Mouse (Mus musculus) embryonic facial prominence, embryonic 12.5 days (tissue): ENCODE measurements around the gene Cpxm2. TPM values are rescaled to one million over a fixed set of nuclear protein-coding genes. Genes with fewer than 3 reads are reported as not detected.

ENCODE experiments used
- ATAC-seq: fragments of 200-750 bp; cut with Nextera tagmentation; 2 replicates; pipeline ENCODE4 v1.8.0; 2017; ENCODE audit not compliant: insufficient number of reproducible peaks, insufficient read depth, low FRiP score, low TSS enrichment
- H3K27ac ChIP-seq: fragments of 300-500 bp; sonication (generic); 2 replicates; pipeline ENCODE4 v1.5.1; 2016; ENCODE audit warnings: mild to moderate bottlenecking
- H3K27me3 ChIP-seq: fragments of 300-500 bp; sonication (generic); 2 replicates; pipeline ENCODE4 v1.6.1; 2016; ENCODE audit warnings: mild to moderate bottlenecking, moderate library complexity
- H3K36me3 ChIP-seq: fragments of 300-500 bp; sonication (generic); 2 replicates; pipeline ENCODE4 v1.6.1; 2016; ENCODE audit warnings: mild to moderate bottlenecking
- H3K4me1 ChIP-seq: fragments of 300-500 bp; sonication (generic); 2 replicates; pipeline ENCODE4 v1.6.1; 2016
- H3K4me2 ChIP-seq: fragments of 300-500 bp; sonication (generic); replicated peaks from 2 replicates; pipeline ENCODE4 v1.6.1; 2016; ENCODE audit warnings: mild to moderate bottlenecking, moderate library complexity
- H3K4me3 ChIP-seq: fragments of 300-500 bp; sonication (generic); 2 replicates; pipeline ENCODE4 v1.5.1; 2016; ENCODE audit warnings: mild to moderate bottlenecking
- H3K9ac ChIP-seq: fragments of 300-500 bp; sonication (generic); 2 replicates; pipeline ENCODE4 v1.6.1; 2016; ENCODE audit warnings: mild to moderate bottlenecking, moderate library complexity
- H3K9me3 ChIP-seq: fragments of 300-500 bp; sonication (generic); 2 replicates; pipeline ENCODE4 v1.6.1; 2016; ENCODE audit warnings: mild to moderate bottlenecking, moderate library complexity
- WGBS: fragments of 180-500 bp; shearing (Covaris S2); methylation state at CpG from one replicate; pipeline ENCODE4 v1.1.7; 2016; 5-methylcytosine and 5-hydroxymethylcytosine counted together
- polyA plus RNA-seq: library from polyadenylated mRNA; unstranded; fragments of >200 nt; fragmentation: Nextera tagmentation; extraction: Ambion mirVana; gene quantifications from 2 replicates; pipeline ENCODE4 v1.2.1, GENCODE M21; 2016

Cpxm2 gene
- polyA plus RNA-seq, 1 experiment from 2014 or later, result 10.2 TPM

DNA sequence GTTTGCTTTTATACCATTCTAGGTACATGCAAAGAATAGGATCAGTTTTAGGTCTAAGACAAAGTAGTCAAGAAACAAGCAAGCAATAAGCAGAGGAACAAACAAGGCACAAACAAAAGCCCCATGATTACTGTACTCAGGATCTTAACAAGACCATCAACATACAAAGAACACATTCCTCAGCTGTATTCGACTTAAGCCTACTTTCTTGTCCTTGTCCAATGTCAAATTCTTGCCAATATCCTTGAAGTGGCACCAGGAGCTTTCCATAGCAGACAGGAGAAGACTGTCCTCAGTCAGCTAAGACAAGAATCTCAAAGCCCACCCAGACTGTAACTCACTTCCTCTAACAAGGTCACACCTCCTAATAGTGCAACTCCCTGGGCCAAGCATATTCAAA is 24.5 kb upstream of the Cpxm2 start:
- no peaks in the 10 kb centered on the region for H3K9me3 ChIP-seq
- no peaks in the 10 kb centered on the region for H3K27me3 ChIP-seq
- no peak overlapping the region for H3K27ac ChIP-seq
- no peak for ATAC-seq
- WGBS, result 67% methylated on average over 1 of the region's 1 CpGs
- no peak overlapping the region for H3K4me2 ChIP-seq
- H3K9ac ChIP-seq, result no peak overlapping the region
- no peaks in the 10 kb centered on the region for H3K36me3 ChIP-seq
- H3K4me3 ChIP-seq, result no peak overlapping the region
- H3K4me1 ChIP-seq, result no peaks in the 10 kb centered on the region

DNA sequence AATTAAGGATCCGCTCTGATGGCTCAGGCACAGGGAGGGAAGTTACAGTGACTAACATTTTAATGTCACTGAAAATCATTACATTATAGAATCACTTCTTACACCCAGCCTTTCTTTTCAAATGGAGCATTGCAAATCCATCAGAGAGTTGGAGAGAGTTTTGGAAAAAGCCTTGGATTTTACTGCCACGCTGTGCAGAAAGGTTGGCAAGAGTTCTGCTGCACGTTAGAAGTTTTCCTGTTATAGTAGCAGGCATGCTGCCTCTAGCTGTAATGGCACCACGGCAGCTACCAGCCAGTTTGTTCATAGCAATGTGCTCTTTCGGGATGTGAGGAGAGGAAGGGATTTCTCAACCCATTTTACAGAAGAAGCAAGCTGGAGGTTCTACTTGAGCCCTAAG is 20.2 kb upstream of the Cpxm2 start:
- 83% methylated on average over 5 of the region's 5 CpGs for WGBS
- 0 out of 2 replicates have a peak, but pooled peaks cover 4% of the 10 kb centered on the region for H3K9me3 ChIP-seq
- H3K9ac ChIP-seq, result no peak overlapping the region
- H3K36me3 ChIP-seq, result no peaks in the 10 kb centered on the region
- peaks cover 2% of the 10 kb centered on the region; the same call in 1 of the 2 replicates for H3K4me1 ChIP-seq
- H3K27ac ChIP-seq, result no peak overlapping the region
- no peak overlapping the region for H3K4me2 ChIP-seq
- no peak overlapping the region for H3K4me3 ChIP-seq
- no peak for ATAC-seq
- no peaks in the 10 kb centered on the region for H3K27me3 ChIP-seq

DNA sequence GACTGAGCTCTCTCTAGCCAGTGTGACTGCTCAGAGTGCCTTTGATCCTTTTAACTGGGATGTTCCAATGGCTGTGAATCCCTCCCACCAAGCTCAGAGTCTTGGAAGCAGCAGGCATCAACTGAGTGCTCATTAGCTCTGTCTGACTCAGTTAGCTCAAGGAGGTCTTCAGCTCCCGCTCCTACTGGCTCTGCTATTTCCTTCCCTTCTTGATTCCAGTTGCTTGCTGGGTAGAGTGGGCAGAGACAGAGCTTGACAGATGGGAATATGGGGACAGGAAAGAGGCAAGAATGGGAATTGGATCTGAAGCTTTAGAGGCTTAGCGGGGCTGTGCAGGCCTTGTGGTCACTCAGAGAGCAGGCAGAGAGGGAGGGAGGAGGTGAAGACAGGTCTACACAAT is 19.8 kb upstream of the Cpxm2 start:
- Histone ChIP-seq H3K9me3 (0 out of 2 replicates have a peak, but pooled peaks cover 4% of the 10 kb centered on the region), H3K36me3 (no peaks in the 10 kb centered on the region), H3K4me1 (peaks cover 7% of the 10 kb centered on the region; the same call in 1 of the 2 replicates), H3K27ac (no peak overlapping the region), H3K27me3 (no peaks in the 10 kb centered on the region), H3K4me2 (no peak overlapping the region), H3K9ac (no peak overlapping the region), H3K4me3 (no peak overlapping the region)
- no peak for ATAC-seq
- 83% methylated on average over 2 of the region's 2 CpGs for WGBS

DNA sequence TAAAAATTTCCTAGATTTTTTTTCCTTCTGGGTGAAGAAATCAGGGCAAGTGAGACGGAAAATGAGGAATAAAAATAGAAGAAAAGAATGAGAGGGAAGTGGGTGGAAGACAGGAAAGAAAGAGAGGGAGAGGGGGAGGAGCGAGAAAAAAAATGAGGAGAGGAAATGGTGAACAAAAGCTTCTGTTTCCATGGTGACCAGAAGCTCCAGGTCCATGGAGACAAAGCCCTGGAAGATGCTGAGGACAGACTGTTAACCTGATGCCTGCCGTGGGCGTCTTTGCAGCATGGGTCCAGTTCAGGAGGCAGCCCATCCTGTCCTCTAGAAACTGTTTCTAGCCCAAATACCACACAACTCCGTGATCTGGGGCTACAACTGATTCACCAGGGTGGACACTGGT is 17.7 kb upstream of the Cpxm2 start:
- WGBS, result 80% methylated on average over 5 of the region's 5 CpGs

DNA sequence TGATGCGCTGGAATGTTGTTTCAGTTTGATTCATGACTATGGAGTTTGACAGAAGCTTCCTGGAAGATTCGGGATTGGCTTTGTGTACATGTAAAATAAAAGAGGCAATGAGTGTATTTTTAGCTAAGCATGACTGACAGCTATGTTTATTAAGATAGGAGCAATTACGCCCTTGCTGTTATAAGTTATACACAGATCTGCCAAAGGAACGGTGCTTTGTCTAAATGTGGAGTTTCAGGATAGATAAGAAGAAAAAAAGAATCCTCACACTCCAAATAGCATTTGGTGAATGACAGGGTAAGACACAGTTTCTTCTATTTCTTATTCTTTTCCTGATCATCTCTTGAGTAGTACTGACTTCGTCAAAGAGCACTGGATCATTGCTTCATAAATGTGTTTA is 17.2 kb upstream of the Cpxm2 start:
- ATAC-seq, result no peak
- peaks cover 8% of the 10 kb centered on the region; the same call in 1 of the 2 replicates for H3K4me1 ChIP-seq
- 0 out of 2 replicates have a peak, but pooled peaks cover 4% of the 10 kb centered on the region for H3K9me3 ChIP-seq
- H3K27me3 ChIP-seq, result no peaks in the 10 kb centered on the region
- H3K4me2 ChIP-seq, result no peak overlapping the region
- no peak overlapping the region for H3K4me3 ChIP-seq
- WGBS, result 81% methylated on average over 5 of the region's 5 CpGs
- no peak overlapping the region for H3K9ac ChIP-seq
- no peaks in the 10 kb centered on the region for H3K36me3 ChIP-seq
- H3K27ac ChIP-seq, result no peak overlapping the region

More for the DNA sequence above, 17.7 kb upstream of the Cpxm2 start:
- Histone ChIP-seq H3K4me1 (peaks cover 8% of the 10 kb centered on the region; the same call in 1 of the 2 replicates), H3K4me3 (no peak overlapping the region), H3K36me3 (no peaks in the 10 kb centered on the region), H3K27me3 (no peaks in the 10 kb centered on the region), H3K4me2 (no peak overlapping the region), H3K9ac (no peak overlapping the region), H3K27ac (no peak overlapping the region), H3K9me3 (0 out of 2 replicates have a peak, but pooled peaks cover 4% of the 10 kb centered on the region)
- no peak for ATAC-seq

DNA sequence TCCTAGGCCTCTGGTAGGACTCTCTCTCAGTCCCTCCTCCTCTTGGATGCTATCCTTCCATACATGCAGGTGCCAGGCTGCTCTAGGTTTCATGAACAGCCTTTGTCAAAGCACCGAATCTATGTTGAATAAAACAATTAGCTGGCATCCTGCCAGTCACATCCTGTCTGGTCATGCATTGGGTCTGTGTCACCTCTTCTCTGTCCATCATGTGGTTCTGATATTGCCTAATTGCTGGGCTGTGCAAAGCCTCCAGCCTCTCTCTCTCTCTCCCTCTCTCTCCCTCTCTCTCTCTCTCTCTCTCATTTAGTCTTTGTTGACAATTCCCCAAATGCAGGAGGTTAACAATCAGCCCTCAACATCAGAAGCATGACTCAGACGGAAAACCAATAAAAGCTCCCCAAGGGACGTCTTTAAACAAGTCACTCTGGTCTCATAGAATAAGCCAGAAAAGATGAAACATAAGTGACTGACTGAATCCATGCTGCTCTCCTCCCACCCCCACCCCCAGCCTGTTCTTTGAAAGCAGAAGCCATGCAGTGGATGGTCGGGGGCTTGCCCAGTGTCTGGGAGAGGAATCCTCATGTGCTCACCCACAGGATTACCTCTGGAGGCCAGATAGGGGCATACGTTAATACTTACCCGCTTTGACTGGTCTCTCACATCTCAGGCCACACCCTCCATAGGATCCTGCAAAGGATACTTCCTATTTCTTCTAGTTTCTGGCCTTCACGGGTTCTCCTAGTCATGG is 15.1 kb upstream of the Cpxm2 start:
- peaks cover 8% of the 10 kb centered on the region; the same call in 1 of the 2 replicates for H3K4me1 ChIP-seq
- no peak overlapping the region for H3K27ac ChIP-seq
- ATAC-seq, result no peak
- H3K36me3 ChIP-seq, result no peaks in the 10 kb centered on the region
- H3K4me3 ChIP-seq, result no peak overlapping the region
- H3K9me3 ChIP-seq, result 0 out of 2 replicates have a peak, but pooled peaks cover 4% of the 10 kb centered on the region
- no peak overlapping the region for H3K9ac ChIP-seq
- 45% methylated on average over 7 of the region's 7 CpGs for WGBS
- no peak overlapping the region for H3K4me2 ChIP-seq
- H3K27me3 ChIP-seq, result no peaks in the 10 kb centered on the region

DNA sequence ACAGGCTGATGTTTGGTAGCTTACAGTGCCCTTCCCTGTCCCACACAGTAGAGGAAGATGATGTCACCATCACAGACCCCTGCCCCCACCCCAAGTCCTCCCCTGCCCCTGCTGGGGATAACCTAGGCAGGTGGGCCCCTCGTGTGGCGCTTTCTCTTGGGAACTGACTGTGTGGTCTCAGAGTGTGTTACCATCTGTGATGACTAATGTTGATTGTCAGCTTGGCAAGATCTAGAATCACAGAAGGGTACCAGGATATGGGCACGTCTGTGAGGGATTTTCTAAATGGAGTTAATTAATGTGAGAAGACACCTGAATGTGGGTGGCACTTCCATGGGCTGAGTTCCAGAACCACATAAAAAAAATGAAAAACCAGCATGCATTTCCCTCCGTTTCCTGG is 12.7 kb upstream of the Cpxm2 start:
- 68% methylated on average over 4 of the region's 4 CpGs for WGBS
- H3K4me2 ChIP-seq, result no peak overlapping the region
- H3K9ac ChIP-seq, result no peak overlapping the region
- no peaks in the 10 kb centered on the region for H3K36me3 ChIP-seq
- H3K4me1 ChIP-seq, result peaks cover 8% of the 10 kb centered on the region; the same call in 1 of the 2 replicates
- 0 out of 2 replicates have a peak, but pooled peaks cover 4% of the 10 kb centered on the region for H3K9me3 ChIP-seq
- no peak overlapping the region for H3K4me3 ChIP-seq
- H3K27me3 ChIP-seq, result no peaks in the 10 kb centered on the region
- no peak for ATAC-seq
- no peak overlapping the region for H3K27ac ChIP-seq

DNA sequence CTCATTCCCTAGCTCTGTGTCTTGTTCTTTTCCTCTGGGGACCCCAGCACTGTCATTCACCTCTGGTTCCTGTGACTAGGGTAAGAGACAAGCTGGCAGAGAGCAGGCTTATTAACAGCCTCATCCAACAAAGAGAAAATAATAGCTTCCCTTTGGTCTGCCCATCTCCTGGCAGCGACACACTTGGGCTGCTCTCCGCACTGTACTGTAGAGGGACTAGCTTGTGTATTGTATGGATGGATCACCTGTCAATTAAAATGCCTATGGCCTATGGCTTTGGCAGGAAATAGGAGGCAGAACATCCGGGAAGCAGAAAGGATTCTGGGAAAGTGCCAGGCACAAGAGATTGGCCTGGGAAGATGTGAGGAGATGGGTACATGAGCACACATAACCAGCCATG is 7.7 kb upstream of the Cpxm2 start:
- no peak overlapping the region for H3K9ac ChIP-seq
- no peaks in the 10 kb centered on the region for H3K4me1 ChIP-seq
- H3K9me3 ChIP-seq, result no peaks in the 10 kb centered on the region
- no peak overlapping the region for H3K27ac ChIP-seq
- H3K4me3 ChIP-seq, result no peak overlapping the region
- no peak for ATAC-seq
- H3K4me2 ChIP-seq, result no peak overlapping the region
- WGBS, result 85% methylated on average over 3 of the region's 3 CpGs
- H3K36me3 ChIP-seq, result no peaks in the 10 kb centered on the region
- peaks cover 6% of the 10 kb centered on the region; the same call in 1 of the 2 replicates for H3K27me3 ChIP-seq

DNA sequence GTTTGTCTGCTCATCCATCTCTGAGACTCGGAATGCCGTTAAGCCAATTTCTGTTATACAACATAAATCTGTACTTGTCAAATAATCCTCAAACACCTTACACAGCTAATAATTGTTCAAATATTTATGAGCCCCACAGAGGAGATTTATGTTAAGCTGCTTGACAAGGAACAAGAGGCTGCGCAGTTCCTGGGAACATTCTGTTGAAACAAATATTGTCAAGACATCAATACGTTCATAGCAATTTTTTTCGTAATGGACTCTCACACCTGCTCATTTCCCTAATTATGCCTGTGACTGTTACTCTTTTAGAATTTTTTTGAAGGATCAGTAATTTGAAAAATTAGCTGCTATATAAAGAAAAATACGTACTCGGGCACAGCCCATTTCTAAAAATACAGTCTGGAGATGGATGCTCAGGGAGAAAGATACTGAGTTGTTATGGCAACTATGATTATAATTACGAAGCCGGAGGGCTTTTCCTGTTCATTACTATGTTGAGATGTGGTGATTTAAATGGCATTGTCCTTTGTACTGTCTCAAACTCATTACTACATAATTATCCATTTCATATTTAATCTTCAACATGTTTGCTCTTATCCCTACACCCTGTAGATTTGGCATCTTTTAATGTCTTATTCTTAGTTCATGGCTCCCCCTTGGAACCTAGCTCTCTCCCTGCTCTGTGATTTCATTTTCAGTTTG is 3.9 kb upstream of the Cpxm2 start:
- Histone ChIP-seq H3K27ac (no peak overlapping the region), H3K9me3 (no peaks in the 10 kb centered on the region), H3K4me2 (no peak overlapping the region), H3K27me3 (peaks cover 33% of the 10 kb centered on the region), H3K36me3 (no peaks in the 10 kb centered on the region), H3K9ac (no peak overlapping the region), H3K4me1 (peaks cover 12% of the 10 kb centered on the region; the same call in 1 of the 2 replicates), H3K4me3 (no peak overlapping the region)
- no peak for ATAC-seq
- WGBS, result 89% methylated on average over 9 of the region's 9 CpGs

DNA sequence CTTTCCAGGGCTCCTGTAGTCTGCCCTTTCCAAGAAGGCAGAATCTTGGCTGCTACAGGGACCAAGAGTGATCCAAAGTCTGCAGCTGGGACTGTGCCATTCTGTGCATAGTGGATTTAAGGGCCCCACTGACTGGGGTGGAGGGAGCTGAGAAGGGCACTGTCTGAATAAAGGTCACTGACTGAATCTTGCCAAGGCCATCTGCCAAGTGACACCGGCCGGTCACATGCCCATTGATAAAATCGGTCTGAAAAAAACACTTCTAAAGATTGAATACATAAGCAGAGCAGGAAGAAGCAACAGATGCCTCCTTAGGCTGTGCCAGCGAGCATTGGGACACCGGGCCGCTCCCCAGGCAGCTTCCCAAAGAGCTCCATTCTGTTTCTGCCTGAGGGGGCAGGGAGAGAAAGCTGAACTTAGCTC is 803 bp downstream of the Cpxm2 start:
- peaks cover 12% of the 10 kb centered on the region; the same call in 1 of the 2 replicates for H3K4me1 ChIP-seq
- peaks cover 39% of the 10 kb centered on the region for H3K27me3 ChIP-seq
- H3K9me3 ChIP-seq, result no peaks in the 10 kb centered on the region
- no peak for ATAC-seq
- 0 out of 2 replicates have a peak overlapping the region, but pooled peaks have one; percentile 55 for H3K9ac ChIP-seq
- no peaks in the 10 kb centered on the region for H3K36me3 ChIP-seq
- peak overlapping the region; percentile 40 for H3K4me3 ChIP-seq
- H3K27ac ChIP-seq, result no peak overlapping the region
- H3K4me2 ChIP-seq, result peak overlapping the region; percentile 70
- WGBS, result 32% methylated on average over 6 of the region's 6 CpGs

DNA sequence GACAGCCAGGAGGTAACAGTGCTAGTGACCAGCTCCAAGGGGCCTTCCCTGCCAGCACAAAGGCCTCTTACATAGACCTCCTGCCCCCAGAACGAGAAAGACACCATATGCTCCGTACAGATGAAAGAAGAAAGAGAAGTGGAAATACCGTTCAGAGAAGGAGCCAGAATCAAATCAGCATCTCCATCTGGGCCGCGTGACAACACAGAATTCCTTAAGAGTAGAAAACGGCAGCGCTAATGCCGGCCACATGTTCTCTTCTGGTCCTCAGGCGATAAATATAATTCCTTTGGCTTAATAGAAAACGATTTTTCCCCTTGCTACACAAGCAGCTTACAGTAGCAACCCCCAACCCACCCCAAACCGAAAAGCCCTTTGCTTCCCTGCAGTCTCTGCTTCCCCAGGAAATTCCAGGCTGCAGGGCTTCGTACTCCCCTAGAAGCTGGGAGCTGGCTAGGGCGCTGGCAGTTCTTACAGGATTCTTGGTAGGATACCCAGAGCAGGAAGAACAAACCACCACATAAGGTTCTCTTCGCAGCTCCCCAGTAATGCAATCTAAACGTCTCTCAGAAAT is 9.2 kb downstream of the Cpxm2 start:
- WGBS, result 37% methylated on average over 15 of the region's 15 CpGs
- H3K4me2 ChIP-seq, result no peak overlapping the region

More for the DNA sequence above, 9.2 kb downstream of the Cpxm2 start:
- Histone ChIP-seq H3K4me3 (no peak overlapping the region), H3K27ac (peak overlapping the region; percentile 72), H3K9me3 (no peaks in the 10 kb centered on the region), H3K27me3 (no peaks in the 10 kb centered on the region), H3K9ac (no peak overlapping the region), H3K36me3 (no peaks in the 10 kb centered on the region), H3K4me1 (peaks cover 7% of the 10 kb centered on the region; the same call in 1 of the 2 replicates)
- 0 out of 2 replicates have a peak, but pooled peaks have one; percentile 35 for ATAC-seq
